Comparison of ENCODE assay signal across 18 mouse cellular contexts in genomic region chr13:44102257-44102656, GRCm38 (mm10).
"Had no signal": no experiment of that assay in that cellular context is flagged by ENCODE, and none has a peak within 500 bp of the region (broad histone marks: within the 10 kb centered on the region; RNA-seq: fewer than 3 reads in every experiment).

No protein-coding gene starts in this region.

- H3K9me3 ChIP-seq: liver, embryonic 13.5 days; neural tube, embryonic 12.5 days; neural tube, embryonic 15.5 days had no signal

- DNase-seq: kidney, adult 2 months; kidney, postnatal 25 days; layer of hippocampus, adult 9-11 months; liver, embryonic 13.5 days; lung, adult 2 months; lung, postnatal 14 days; lung, postnatal 4 days; right cerebral cortex, adult 18-20 months; right cerebral cortex, postnatal 14 days; right cerebral cortex, postnatal 4 days; thymus, adult 2 months; thymus, postnatal 14 days; thymus, postnatal 4 days had no signal

- H3K4me1 ChIP-seq: liver, embryonic 13.5 days had no signal

- H3K27me3 ChIP-seq: neural tube, embryonic 15.5 days had no signal

- H3K4me2 ChIP-seq: liver, embryonic 13.5 days; neural tube, embryonic 15.5 days had no signal

- H3K27ac ChIP-seq: kidney, postnatal 0 days; layer of hippocampus, adult 2 months; liver, embryonic 13.5 days; neural tube, embryonic 12.5 days; neural tube, embryonic 15.5 days; stomach, postnatal 0 days had no signal

- H3K36me3 ChIP-seq: liver, embryonic 13.5 days; neural tube, embryonic 12.5 days; neural tube, embryonic 15.5 days had no signal

- H3K4me3 ChIP-seq: layer of hippocampus, adult 2 months; liver, embryonic 13.5 days; neural tube, embryonic 12.5 days; neural tube, embryonic 15.5 days had no signal

- H3K9ac ChIP-seq: liver, embryonic 13.5 days; neural tube, embryonic 12.5 days; neural tube, embryonic 15.5 days had no signal
